Mouse (Mus musculus) CD4-positive, CD25-positive, alpha-beta regulatory T cell, adult 9 weeks (primary cell): Measurements from ENCODE around the gene Ttc38. TPM values are rescaled to one million over a fixed set of nuclear protein-coding genes. Genes with fewer than 3 reads are reported as not detected.

ENCODE experiments used
- polyA plus RNA-seq: library from polyadenylated mRNA; unstranded; fragments of 100-300 nt; shearing (Covaris generic); gene quantifications from one replicate; pipeline ENCODE4 v1.2.1, GENCODE M21; 2017

Gene Ttc38
- polyA plus RNA-seq: 27.4 TPM

GRCm38 (mm10) chr15:85831954-85832590 lies at the start of gene Ttc38:
Gene Ttc38, plus strand, starts transcription at chr15:85832306.

GRCm38 (mm10) chr15:85811535-85812277 lies 20.4 kb upstream of the Ttc38 start, which contains the start of gene Cdpf1:
Gene Cdpf1, minus strand, starts transcription at chr15:85811697.

GRCm38 (mm10) chr15:85821203-85822010 lies 10.7 kb upstream of the Ttc38 start, which contains the start of gene Pkdrej:
Gene Pkdrej, minus strand, starts transcription at chr15:85821734.

DNA sequence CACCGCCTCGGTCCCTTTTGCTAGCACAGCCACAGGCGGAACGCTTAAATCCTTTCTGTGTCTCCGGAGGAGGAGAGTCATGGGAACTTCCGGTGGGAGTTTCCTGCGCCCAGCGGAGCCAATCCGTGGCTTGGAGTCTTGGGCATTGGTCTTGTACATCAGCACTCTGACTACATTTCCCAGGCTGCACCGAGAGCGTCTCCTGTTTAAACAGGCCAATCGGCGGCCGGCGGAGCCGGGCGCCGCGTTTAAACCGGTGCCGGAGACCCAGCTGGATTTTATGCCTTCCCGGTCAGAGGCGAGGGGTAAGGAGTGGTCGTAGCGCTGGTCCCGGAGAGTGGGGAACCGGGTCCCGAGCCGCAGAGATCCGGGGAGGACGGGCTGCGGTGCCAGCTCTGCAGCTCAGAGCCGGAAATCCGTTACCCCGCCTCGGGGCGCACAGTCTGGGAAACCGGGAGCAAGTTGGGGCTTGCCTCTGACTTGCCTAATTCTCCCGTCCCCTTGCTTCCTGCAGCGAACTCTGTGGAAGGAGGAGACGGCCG lies 27.5 kb downstream of the Ttc38 start, which contains the start of gene Gtse1:
TSS of gene Gtse1 (plus strand) at position 256 of the 542 bp plus-strand sequence.

DNA sequence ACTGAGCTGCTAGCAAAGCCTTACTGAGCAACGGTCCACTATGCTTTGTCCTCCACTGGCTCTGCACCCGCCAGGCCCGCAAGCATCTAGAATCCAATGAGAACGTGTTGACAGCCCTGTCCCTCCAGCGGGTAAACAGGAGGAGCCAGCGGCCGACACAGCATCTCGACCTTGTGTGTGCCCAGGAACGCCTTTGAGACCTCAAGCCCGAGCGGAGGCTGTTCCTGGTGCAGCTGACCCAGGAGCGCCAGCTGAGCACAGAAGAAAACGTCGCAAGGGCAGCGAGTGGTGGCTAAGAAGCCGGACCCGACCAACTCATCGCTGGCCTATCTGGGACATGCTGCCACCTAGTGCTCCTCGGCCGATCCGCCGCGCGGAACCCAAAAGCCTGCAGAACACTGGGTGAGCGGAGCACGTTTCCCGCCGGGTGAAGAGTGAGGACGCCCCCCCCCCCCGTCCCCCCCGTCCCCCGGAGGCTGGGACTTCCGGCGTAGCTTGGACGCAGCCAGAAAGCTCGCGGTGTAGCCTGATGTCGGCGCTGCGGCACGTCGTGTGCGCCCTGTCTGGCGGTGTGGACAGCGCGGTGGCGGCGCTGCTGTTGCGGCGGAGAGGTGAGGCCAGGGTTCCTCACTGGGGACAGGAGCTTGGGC lies 46.9 kb downstream of the Ttc38 start, which contains the start of gene Trmu:
TSS of gene Trmu (plus strand) at position 465 of the 650 bp plus-strand sequence.

Other genes starting within 250 kb of the Ttc38 start
- gene Wnt7b, start 249.8 kb upstream of the Ttc38 start, polyA plus RNA-seq: not detected
- gene Ppara, start 97.3 kb upstream of the Ttc38 start, polyA plus RNA-seq: not detected
- gene Cdpf1, start 20.6 kb upstream of the Ttc38 start, polyA plus RNA-seq: 50.3 TPM
- not detected for gene Pkdrej, start 10.6 kb upstream of the Ttc38 start, polyA plus RNA-seq
- 5.3 TPM for gene Gtse1, start 27.4 kb downstream of the Ttc38 start, polyA plus RNA-seq
- gene Trmu, start 47.0 kb downstream of the Ttc38 start, polyA plus RNA-seq: 59.0 TPM
- gene Celsr1, start 201.5 kb downstream of the Ttc38 start, polyA plus RNA-seq: 1.6 TPM
- 25.6 TPM for gene Gramd4, start 225.4 kb downstream of the Ttc38 start, polyA plus RNA-seq